Mouse (Mus musculus): Measurements from ENCODE around the gene Nisch. TPM values are rescaled to one million over a fixed set of nuclear protein-coding genes. Genes with fewer than 3 reads are reported as not detected.

The Nisch gene
- polyA plus RNA-seq, 1 experiment from 2014 or later, result 87.7 TPM

GRCm38 (mm10) chr14:31193791-31194190 is 23.0 kb downstream of the Nisch start:
- H3K27me3 ChIP-seq (ENCODE audit: control insufficient read depth, insufficient read depth, low read length), result no peaks in the 10 kb centered on the region
- TF ChIP-seq CTCF (IDR thresholded peaks at IDR 0.05; ENCODE audit: low read depth) (no peak), EP300 (optimal IDR thresholded peaks at IDR 0.05) (no peak)
- DNase-seq (ENCODE audit: low spot score) (no peak), ATAC-seq (ENCODE audit: low FRiP score, low TSS enrichment) (no peak)
- WGBS, result 78% methylated on average over 7 of the region's 7 CpGs
- no peak overlapping the region for H3K9ac ChIP-seq (ENCODE audit: low read length)
- H3K4me2 ChIP-seq (replicated peaks; ENCODE audit: low read depth), result no peak overlapping the region
- no peak overlapping the region for H3K27ac ChIP-seq (replicated peaks)
- peaks cover 38% of the 10 kb centered on the region for H3K36me3 ChIP-seq (ENCODE audit: control insufficient read depth, insufficient read depth, low read length)
- H3K9me3 ChIP-seq (ENCODE audit: control insufficient read depth, low read length), result no peaks in the 10 kb centered on the region
- H3K4me3 ChIP-seq (ENCODE audit: low read depth, low read length), result no peak overlapping the region
- no peaks in the 10 kb centered on the region for H3K4me1 ChIP-seq (replicated peaks; ENCODE audit: control insufficient read depth, insufficient read depth)

DNA sequence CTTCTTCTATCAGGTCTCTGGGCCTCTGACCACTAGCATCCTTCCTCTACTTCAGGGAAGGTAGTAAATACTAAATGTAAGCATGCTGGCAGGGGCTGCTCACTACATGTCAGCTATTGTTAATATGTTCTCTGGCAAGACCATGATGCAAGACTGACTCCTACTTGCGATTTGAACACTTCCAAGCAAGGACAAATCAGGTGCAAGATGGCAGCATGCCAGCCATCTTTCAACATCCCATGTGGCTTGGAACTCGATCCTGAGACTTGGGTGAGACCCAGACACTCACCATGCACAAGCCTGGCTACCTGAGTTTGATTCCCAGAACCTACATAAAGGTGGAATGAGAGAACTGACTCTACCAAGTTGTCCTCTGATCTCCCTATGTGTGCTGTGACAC is 24.8 kb downstream of the Nisch start:
- H3K4me3 ChIP-seq (ENCODE audit: low read depth, low read length), result no peak overlapping the region
- ATAC-seq (ENCODE audit: low FRiP score, low TSS enrichment) (no peak), DNase-seq (ENCODE audit: low spot score) (no peak)
- no peak overlapping the region for H3K27ac ChIP-seq (replicated peaks)
- no peaks in the 10 kb centered on the region for H3K9me3 ChIP-seq (ENCODE audit: control insufficient read depth, low read length)
- no peak overlapping the region for H3K9ac ChIP-seq (ENCODE audit: low read length)
- no peaks in the 10 kb centered on the region for H3K27me3 ChIP-seq (ENCODE audit: control insufficient read depth, insufficient read depth, low read length)
- H3K36me3 ChIP-seq (ENCODE audit: control insufficient read depth, insufficient read depth, low read length), result peaks cover 52% of the 10 kb centered on the region
- TF ChIP-seq CTCF (IDR thresholded peaks at IDR 0.05; ENCODE audit: low read depth) (no peak), EP300 (optimal IDR thresholded peaks at IDR 0.05) (no peak)
- WGBS, result 53% methylated on average over 2 of the region's 2 CpGs
- H3K4me2 ChIP-seq (replicated peaks; ENCODE audit: low read depth), result no peak overlapping the region
- H3K4me1 ChIP-seq (replicated peaks; ENCODE audit: control insufficient read depth, insufficient read depth), result no peaks in the 10 kb centered on the region

DNA sequence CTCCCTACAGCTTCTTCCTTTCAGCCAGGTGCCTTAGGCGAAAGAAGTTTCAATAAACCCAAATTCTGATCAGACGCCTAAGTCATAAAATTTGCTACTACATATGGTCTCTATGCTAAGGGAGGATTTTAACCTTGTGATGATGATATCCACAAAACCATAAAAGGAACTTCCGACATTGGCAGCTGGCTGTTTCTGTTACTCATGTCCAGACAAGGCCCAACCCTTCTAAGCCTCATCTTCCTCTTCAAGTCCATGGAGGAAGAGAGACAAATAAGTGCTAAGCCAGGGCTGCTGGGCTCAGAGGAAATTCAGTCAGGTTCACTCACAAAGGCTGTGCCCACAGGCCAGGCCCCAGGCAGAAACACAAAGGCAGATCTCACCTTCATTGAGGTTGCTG is 27.4 kb downstream of the Nisch start:
- no peaks in the 10 kb centered on the region for H3K27me3 ChIP-seq (ENCODE audit: control insufficient read depth, insufficient read depth, low read length)
- no peak for ATAC-seq (ENCODE audit: low FRiP score, low TSS enrichment)
- no peak for TF ChIP-seq CTCF (IDR thresholded peaks at IDR 0.05; ENCODE audit: low read depth)
- no peak for TF ChIP-seq EP300 (optimal IDR thresholded peaks at IDR 0.05)
- no peak overlapping the region for H3K9ac ChIP-seq (ENCODE audit: low read length)
- no peak overlapping the region for H3K4me2 ChIP-seq (replicated peaks; ENCODE audit: low read depth)
- H3K4me1 ChIP-seq (replicated peaks; ENCODE audit: control insufficient read depth, insufficient read depth), result no peaks in the 10 kb centered on the region
- no peak overlapping the region for H3K4me3 ChIP-seq (ENCODE audit: low read depth, low read length)
- DNase-seq (ENCODE audit: low spot score), result no peak
- 86% methylated on average over 3 of the region's 3 CpGs for WGBS
- no peaks in the 10 kb centered on the region for H3K9me3 ChIP-seq (ENCODE audit: control insufficient read depth, low read length)
- peaks cover 73% of the 10 kb centered on the region for H3K36me3 ChIP-seq (ENCODE audit: control insufficient read depth, insufficient read depth, low read length)
- 0 out of 2 replicates have a peak overlapping the region, but pooled peaks have one; percentile 9 for H3K27ac ChIP-seq (replicated peaks)

DNA sequence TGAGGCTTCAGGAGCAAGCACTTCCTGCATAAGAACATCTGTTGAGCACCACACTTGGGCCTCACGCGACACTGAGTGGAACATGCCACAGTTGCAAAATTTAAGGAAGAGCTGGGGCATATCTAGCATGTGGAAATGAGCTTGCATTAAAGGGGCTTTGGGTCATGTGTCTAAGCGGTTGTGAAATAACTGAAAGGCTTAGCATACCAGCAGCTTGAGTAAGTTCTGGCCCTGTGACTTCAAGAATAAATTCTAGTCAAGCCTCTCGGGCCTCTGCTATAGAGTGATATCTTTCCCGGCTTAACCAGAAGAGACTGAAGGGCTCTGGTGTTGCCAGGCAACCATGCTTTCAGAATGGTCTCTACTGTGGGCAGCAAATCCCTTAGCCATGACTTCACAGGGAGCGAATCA is 28.0 kb downstream of the Nisch start:
- Histone ChIP-seq H3K4me1 (replicated peaks; ENCODE audit: control insufficient read depth, insufficient read depth) (no peaks in the 10 kb centered on the region), H3K9me3 (ENCODE audit: control insufficient read depth, low read length) (no peaks in the 10 kb centered on the region), H3K27me3 (ENCODE audit: control insufficient read depth, insufficient read depth, low read length) (no peaks in the 10 kb centered on the region), H3K4me2 (replicated peaks; ENCODE audit: low read depth) (no peak overlapping the region), H3K27ac (replicated peaks) (peak overlapping the region; percentile 50), H3K36me3 (ENCODE audit: control insufficient read depth, insufficient read depth, low read length) (peaks cover 73% of the 10 kb centered on the region), H3K9ac (ENCODE audit: low read length) (no peak overlapping the region), H3K4me3 (ENCODE audit: low read depth, low read length) (no peak overlapping the region)
- ATAC-seq (ENCODE audit: low FRiP score, low TSS enrichment), result peak; percentile 48; the same call in 1 of the 2 replicates
- DNase-seq (ENCODE audit: low spot score), result no peak
- TF ChIP-seq EP300 (optimal IDR thresholded peaks at IDR 0.05) (no peak), CTCF (IDR thresholded peaks at IDR 0.05; ENCODE audit: low read depth) (no peak)
- WGBS, result 47% methylated on average over 6 of the region's 6 CpGs

DNA sequence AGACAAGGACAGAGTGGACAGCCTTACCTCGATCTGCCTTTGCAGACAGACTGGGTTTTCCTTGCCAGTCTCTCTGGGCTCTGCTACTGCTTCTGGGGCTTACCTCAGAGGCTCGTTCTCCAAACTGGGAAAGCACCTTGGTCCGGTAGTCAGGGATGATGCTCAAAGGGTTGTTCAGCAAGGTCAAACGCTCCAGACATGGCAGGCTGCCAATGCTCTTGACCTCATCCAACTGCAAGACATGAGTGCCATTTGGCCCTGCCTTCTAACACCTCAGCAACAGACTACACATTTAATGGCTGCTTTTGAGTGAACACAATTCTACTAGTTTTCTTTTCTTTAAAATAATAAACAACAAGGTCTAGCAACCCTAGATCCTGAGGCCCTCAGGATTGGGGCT is 30.1 kb downstream of the Nisch start:
- DNase-seq (ENCODE audit: low spot score), result no peak
- Histone ChIP-seq H3K4me1 (replicated peaks; ENCODE audit: control insufficient read depth, insufficient read depth) (no peaks in the 10 kb centered on the region), H3K27me3 (ENCODE audit: control insufficient read depth, insufficient read depth, low read length) (no peaks in the 10 kb centered on the region), H3K27ac (replicated peaks) (no peak overlapping the region), H3K36me3 (ENCODE audit: control insufficient read depth, insufficient read depth, low read length) (peaks cover 70% of the 10 kb centered on the region), H3K9me3 (ENCODE audit: control insufficient read depth, low read length) (no peaks in the 10 kb centered on the region), H3K4me3 (ENCODE audit: low read depth, low read length) (no peak overlapping the region), H3K4me2 (replicated peaks; ENCODE audit: low read depth) (no peak overlapping the region), H3K9ac (ENCODE audit: low read length) (no peak overlapping the region)
- TF ChIP-seq CTCF (IDR thresholded peaks at IDR 0.05; ENCODE audit: low read depth), result no peak
- no peak for TF ChIP-seq EP300 (optimal IDR thresholded peaks at IDR 0.05)
- 60% methylated on average over 4 of the region's 4 CpGs for WGBS
- ATAC-seq (ENCODE audit: low FRiP score, low TSS enrichment), result no peak

DNA sequence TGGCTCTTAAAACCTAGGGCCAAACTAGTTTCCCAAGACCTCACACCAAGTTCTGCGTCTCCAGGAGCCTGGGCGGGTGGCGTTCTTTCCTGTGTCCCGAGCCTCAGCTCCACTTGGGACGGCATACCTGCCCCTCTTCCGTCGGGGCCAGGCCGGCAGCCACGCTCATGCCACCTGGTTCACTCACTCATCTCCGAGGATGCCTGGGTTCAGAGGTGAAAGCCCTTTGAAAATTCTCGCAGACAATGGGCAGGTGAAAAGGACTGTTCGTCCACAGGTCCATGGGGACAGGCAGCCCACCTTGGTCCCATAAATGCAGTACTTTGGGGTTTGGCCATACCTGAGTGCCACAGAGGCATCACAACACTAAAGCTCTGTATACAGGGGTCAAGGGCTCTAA is 32.6 kb downstream of the Nisch start:
- Histone ChIP-seq H3K4me1 (replicated peaks; ENCODE audit: control insufficient read depth, insufficient read depth) (no peaks in the 10 kb centered on the region), H3K36me3 (ENCODE audit: control insufficient read depth, insufficient read depth, low read length) (peaks cover 66% of the 10 kb centered on the region), H3K4me3 (ENCODE audit: low read depth, low read length) (no peak overlapping the region), H3K27me3 (ENCODE audit: control insufficient read depth, insufficient read depth, low read length) (no peaks in the 10 kb centered on the region), H3K9me3 (ENCODE audit: control insufficient read depth, low read length) (no peaks in the 10 kb centered on the region), H3K9ac (ENCODE audit: low read length) (no peak overlapping the region), H3K4me2 (replicated peaks; ENCODE audit: low read depth) (no peak overlapping the region), H3K27ac (replicated peaks) (no peak overlapping the region)
- ATAC-seq (ENCODE audit: low FRiP score, low TSS enrichment) (no peak), DNase-seq (ENCODE audit: low spot score) (no peak)
- WGBS, result 89% methylated on average over 12 of the region's 12 CpGs
- TF ChIP-seq CTCF (IDR thresholded peaks at IDR 0.05; ENCODE audit: low read depth), result no peak
